Mouse (Mus musculus) T-helper 2 cell (primary cell): ENCODE measurements around the gene Tas2r131.
"Not testable (repeated sequence)": the region's sequence is repeated elsewhere in the genome, so short reads cannot be mapped to it uniquely, and the experiment has no call there.

Experiments used
- in situ Hi-C: fragments of 300-600 bp; cut with MboI, MseI; formaldehyde crosslinking; loops from one replicate; pipeline ENCODE4 v1.15.1; 2025; ENCODE audit warnings: high pct_unique_total_duplicates

Gene Tas2r131

GRCm38 (mm10) chr6:132957819-132958218 lies at the start of gene Tas2r131:
Tas2r131 (minus strand) TSS chr6:132957919.
- in situ Hi-C loops, result no loop called here

- in situ Hi-C loops, result loop anchor here (5.0 kb wide), 1 partner anchor 149 kb away; no protein-coding TSS in a partner anchor
Measured at GRCm38 (mm10) chr6:132980865-132981264, 23.1 kb upstream of the Tas2r131 start, which contains the start of gene Tas2r109. Tas2r109 (minus strand) TSS chr6:132980965.

- in situ Hi-C loops, result no loop called here
Measured at GRCm38 (mm10) chr6:132950802-132951201, 6.9 kb downstream of the Tas2r131 start, which contains the start of gene Tas2r129. Tas2r129 (plus strand) TSS chr6:132951102.

GRCm38 (mm10) chr6:132941376-132941775 lies 16.3 kb downstream of the Tas2r131 start:
- in situ Hi-C loops, result not testable (repeated sequence)

- in situ Hi-C loops, result no loop called here
Measured at GRCm38 (mm10) chr6:132909351-132909750, 48.4 kb downstream of the Tas2r131 start, which contains the start of gene Tas2r125. Tas2r125 (plus strand) TSS chr6:132909651.
